Mouse (Mus musculus): ENCODE results near the gene Olfr1019. TPM values are rescaled to one million over a fixed set of nuclear protein-coding genes. Genes with fewer than 3 reads are reported as not detected.

The Olfr1019 gene
- total RNA-seq (2021): not detected

GRCm38 (mm10) chr2:85845383-85845782 lies at the start of gene Olfr1019:
TSS of gene Olfr1019 (minus strand) at chr2:85845483.
- DNase-seq: no peak
- intact Hi-C loops (cut with DNase I): no loop called here

GRCm38 (mm10) chr2:85885340-85885739 lies 40.1 kb upstream of the Olfr1019 start, which contains the start of gene Olfr1023:
TSS of gene Olfr1023 (plus strand) at chr2:85885640.
- intact Hi-C loops (cut with DNase I): no loop called here
- DNase-seq: no peak

- intact Hi-C loops (cut with DNase I): no loop called here
- DNase-seq: no peak
These were observed 23.0 kb upstream of the Olfr1019 start, which contains the start of gene Olfr1022 for GRCm38 (mm10) chr2:85868294-85868693. TSS of gene Olfr1022 (plus strand) at chr2:85868594.

- intact Hi-C loops (cut with DNase I): no loop called here
- no peak for DNase-seq
These were observed 1.4 kb upstream of the Olfr1019 start, which contains the start of gene Olfr1020 for GRCm38 (mm10) chr2:85846730-85847129. TSS of gene Olfr1020 (plus strand) at chr2:85847030.

- intact Hi-C loops (cut with DNase I): no loop called here
- no peak for DNase-seq
These were observed 27.1 kb downstream of the Olfr1019 start, which contains the start of gene Olfr1018 for GRCm38 (mm10) chr2:85818179-85818578. TSS of gene Olfr1018 (plus strand) at chr2:85818479.

GRCm38 (mm10) chr2:85804501-85804900 lies 40.8 kb downstream of the Olfr1019 start:
- DNase-seq: no peak
- intact Hi-C loops (cut with DNase I): no loop called here

GRCm38 (mm10) chr2:85802444-85802843 lies 42.8 kb downstream of the Olfr1019 start, which contains the start of gene Olfr1016:
TSS of gene Olfr1016 (minus strand) at chr2:85802544.
- no peak for DNase-seq
- intact Hi-C loops (cut with DNase I): no loop called here

GRCm38 (mm10) chr2:85792331-85792730 lies 53.0 kb downstream of the Olfr1019 start:
- intact Hi-C loops (cut with DNase I): no loop called here
- no peak for DNase-seq

Other genes with a start within 250 kb of the Olfr1019 start
- not detected for gene Olfr1000, start 233.6 kb downstream of the Olfr1019 start, total RNA-seq (2021)
- gene Olfr1002, start 194.8 kb downstream of the Olfr1019 start, total RNA-seq (2021): not detected
- gene Olfr154, start 181.0 kb downstream of the Olfr1019 start, total RNA-seq (2021): not detected
- gene Olfr1006, start 166.7 kb downstream of the Olfr1019 start, total RNA-seq (2021): not detected
- gene Olfr1008, start 156.1 kb downstream of the Olfr1019 start, total RNA-seq (2021): not detected
- gene Olfr1009, start 130.1 kb downstream of the Olfr1019 start, total RNA-seq (2021): not detected
- gene Olfr1012, start 82.7 kb downstream of the Olfr1019 start, total RNA-seq (2021): not detected
- not detected for gene Olfr1013, start 78.4 kb downstream of the Olfr1019 start, total RNA-seq (2021)
- gene Olfr1014, start 72.8 kb downstream of the Olfr1019 start, total RNA-seq (2021): not detected
- gene Olfr1015, start 63.5 kb downstream of the Olfr1019 start, total RNA-seq (2021): not detected
- gene Olfr1016, start 42.9 kb downstream of the Olfr1019 start, total RNA-seq (2021): not detected
- gene Olfr1018, start 27.0 kb downstream of the Olfr1019 start, total RNA-seq (2021): not detected
- not detected for gene Olfr1020, start 1.5 kb upstream of the Olfr1019 start, total RNA-seq (2021)
- not detected for gene Olfr1022, start 23.1 kb upstream of the Olfr1019 start, total RNA-seq (2021)
- gene Olfr1023, start 40.2 kb upstream of the Olfr1019 start, total RNA-seq (2021): not detected
- gene Olfr1024, start 59.6 kb upstream of the Olfr1019 start, total RNA-seq (2021): not detected
- not detected for gene Olfr1025-ps1, start 69.7 kb upstream of the Olfr1019 start, total RNA-seq (2021)
- not detected for gene Olfr1026, start 76.1 kb upstream of the Olfr1019 start, total RNA-seq (2021)
- gene Olfr1028, start 105.0 kb upstream of the Olfr1019 start, total RNA-seq (2021): not detected
- gene Olfr1029, start 128.4 kb upstream of the Olfr1019 start, total RNA-seq (2021): not detected
- gene Olfr1030, start 133.8 kb upstream of the Olfr1019 start, total RNA-seq (2021): not detected
- gene Olfr1031, start 144.8 kb upstream of the Olfr1019 start, total RNA-seq (2021): not detected
- gene Olfr1032, start 160.1 kb upstream of the Olfr1019 start, total RNA-seq (2021): not detected
- not detected for gene Olfr1033, start 175.2 kb upstream of the Olfr1019 start, total RNA-seq (2021)
- not detected for gene Olfr1034, start 200.4 kb upstream of the Olfr1019 start, total RNA-seq (2021)
- not detected for gene Olfr1036, start 228.5 kb upstream of the Olfr1019 start, total RNA-seq (2021)
- gene Olfr1037, start 241.9 kb upstream of the Olfr1019 start, total RNA-seq (2021): not detected